Mouse (Mus musculus) intestine, embryonic 15.5 days (tissue): Measurements from ENCODE around the gene Ninj2. TPM values are rescaled to one million over a fixed set of nuclear protein-coding genes. Genes with fewer than 3 reads are reported as not detected.

Source experiments
- ATAC-seq: fragments of 200-750 bp; cut with Nextera tagmentation; 2 replicates; pipeline ENCODE4 v1.8.0; 2017; ENCODE audit warnings: moderate TSS enrichment, moderate library complexity
- H3K27ac ChIP-seq: fragments of 300-500 bp; sonication (generic); 2 replicates; pipeline ENCODE4 v1.5.1; 2015; ENCODE audit warnings: mild to moderate bottlenecking, inconsistent platforms
- H3K27me3 ChIP-seq: fragments of 300-500 bp; sonication (generic); replicated peaks from 2 replicates; pipeline ENCODE4 v1.6.1; 2015; ENCODE audit warnings: inconsistent platforms
- H3K36me3 ChIP-seq: fragments of 300-500 bp; sonication (generic); 2 replicates; pipeline ENCODE4 v1.6.1; 2015; ENCODE audit warnings: inconsistent platforms
- H3K4me1 ChIP-seq: fragments of 300-500 bp; sonication (generic); replicated peaks from 2 replicates; pipeline ENCODE4 v1.6.1; 2015; ENCODE audit warnings: inconsistent platforms
- H3K4me2 ChIP-seq: fragments of 300-500 bp; sonication (generic); replicated peaks from 2 replicates; pipeline ENCODE4 v1.6.1; 2015; ENCODE audit warnings: mild to moderate bottlenecking, inconsistent platforms
- H3K4me3 ChIP-seq: fragments of 300-500 bp; sonication (generic); replicated peaks from 2 replicates; pipeline ENCODE4 v1.5.1; 2015; ENCODE audit warnings: inconsistent platforms
- H3K9ac ChIP-seq: fragments of 300-500 bp; sonication (generic); 2 replicates; pipeline ENCODE4 v1.6.1; 2015; ENCODE audit warnings: inconsistent platforms
- H3K9me3 ChIP-seq: fragments of 300-500 bp; sonication (generic); 2 replicates; pipeline ENCODE4 v1.6.1; 2016; ENCODE audit warnings: inconsistent platforms
- WGBS: fragments of 180-500 bp; shearing (Covaris S2); methylation state at CpG from one replicate; pipeline ENCODE4 v1.1.7; 2015; 5-methylcytosine and 5-hydroxymethylcytosine counted together
- polyA plus RNA-seq: library from polyadenylated mRNA; unstranded; fragments of >200 nt; fragmentation: Nextera tagmentation; extraction: Ambion mirVana; gene quantifications from 2 replicates; pipeline ENCODE4 v1.2.1, GENCODE M21; 2015

Gene Ninj2
- polyA plus RNA-seq, 1 experiment from 2014 or later = not detected

- Histone ChIP-seq H3K9me3 (no peaks in the 10 kb centered on the region), H3K9ac (no peak overlapping the region), H3K4me3 (no peak overlapping the region), H3K27ac (0 out of 2 replicates have a peak overlapping the region, but pooled peaks have one; percentile 40), H3K4me1 (peaks cover 6% of the 10 kb centered on the region; the same call in 1 of the 2 replicates), H3K27me3 (no peaks in the 10 kb centered on the region), H3K4me2 (no peak overlapping the region), H3K36me3 (no peaks in the 10 kb centered on the region)
- peak; percentile 69 for ATAC-seq
- WGBS = 65% methylated on average over 6 of the region's 6 CpGs
Observed at GRCm38 (mm10) chr6:120232885-120233284, 139.7 kb downstream of the Ninj2 start.

GRCm38 (mm10) chr6:120235874-120236273, 142.7 kb downstream of the Ninj2 start:
- no peaks in the 10 kb centered on the region for H3K36me3 ChIP-seq
- no peak overlapping the region for H3K9ac ChIP-seq
- H3K4me1 ChIP-seq = peaks cover 13% of the 10 kb centered on the region
- 0 out of 2 replicates have a peak overlapping the region, but pooled peaks have one; percentile 3 for H3K4me2 ChIP-seq
- H3K27ac ChIP-seq = 0 out of 2 replicates have a peak overlapping the region, but pooled peaks have one; percentile 4
- no peaks in the 10 kb centered on the region for H3K9me3 ChIP-seq
- H3K4me3 ChIP-seq = no peak overlapping the region
- ATAC-seq = peak; percentile 76
- WGBS = 36% methylated on average over 7 of the region's 7 CpGs
- H3K27me3 ChIP-seq = no peaks in the 10 kb centered on the region

- H3K4me3 ChIP-seq = no peak overlapping the region
- H3K9me3 ChIP-seq = no peaks in the 10 kb centered on the region
- H3K36me3 ChIP-seq = no peaks in the 10 kb centered on the region
- H3K27ac ChIP-seq = 0 out of 2 replicates have a peak overlapping the region, but pooled peaks have one; percentile 44
- H3K4me1 ChIP-seq = peaks cover 10% of the 10 kb centered on the region; the same call in 1 of the 2 replicates
- WGBS = 64% methylated on average over 5 of the region's 5 CpGs
- 0 out of 2 replicates have a peak overlapping the region, but pooled peaks have one; percentile 6 for H3K4me2 ChIP-seq
- no peaks in the 10 kb centered on the region for H3K27me3 ChIP-seq
- no peak overlapping the region for H3K9ac ChIP-seq
- no peak; the same call in 1 of the 2 replicates for ATAC-seq
Observed at GRCm38 (mm10) chr6:120240461-120240860, 147.3 kb downstream of the Ninj2 start.

GRCm38 (mm10) chr6:120241453-120241852, 148.3 kb downstream of the Ninj2 start:
- WGBS = 82% methylated on average over 12 of the region's 12 CpGs
- no peak for ATAC-seq

GRCm38 (mm10) chr6:120242530-120242929, 149.4 kb downstream of the Ninj2 start:
- no peaks in the 10 kb centered on the region for H3K9me3 ChIP-seq
- WGBS = 61% methylated on average over 8 of the region's 8 CpGs
- ATAC-seq = no peak
- no peaks in the 10 kb centered on the region for H3K36me3 ChIP-seq
- no peak overlapping the region for H3K4me2 ChIP-seq
- H3K27ac ChIP-seq = no peak overlapping the region
- no peak overlapping the region for H3K4me3 ChIP-seq
- H3K9ac ChIP-seq = no peak overlapping the region
- H3K27me3 ChIP-seq = no peaks in the 10 kb centered on the region
- H3K4me1 ChIP-seq = peaks cover 7% of the 10 kb centered on the region; the same call in 1 of the 2 replicates

More at GRCm38 (mm10) chr6:120241453-120241852, 148.3 kb downstream of the Ninj2 start:
- no peak overlapping the region for H3K9ac ChIP-seq
- peaks cover 8% of the 10 kb centered on the region; the same call in 1 of the 2 replicates for H3K4me1 ChIP-seq
- no peaks in the 10 kb centered on the region for H3K9me3 ChIP-seq
- no peaks in the 10 kb centered on the region for H3K36me3 ChIP-seq
- no peak overlapping the region for H3K27ac ChIP-seq
- H3K4me2 ChIP-seq = no peak overlapping the region
- H3K4me3 ChIP-seq = no peak overlapping the region
- H3K27me3 ChIP-seq = no peaks in the 10 kb centered on the region

- Histone ChIP-seq H3K9me3 (no peaks in the 10 kb centered on the region), H3K27ac (no peak overlapping the region), H3K36me3 (no peaks in the 10 kb centered on the region), H3K4me2 (no peak overlapping the region), H3K4me1 (peaks cover 7% of the 10 kb centered on the region; the same call in 1 of the 2 replicates), H3K27me3 (no peaks in the 10 kb centered on the region), H3K9ac (no peak overlapping the region), H3K4me3 (no peak overlapping the region)
- WGBS = 70% methylated on average over 8 of the region's 8 CpGs
- ATAC-seq = no peak
Observed at GRCm38 (mm10) chr6:120243250-120243649, 150.1 kb downstream of the Ninj2 start.

GRCm38 (mm10) chr6:120246676-120247075, 153.5 kb downstream of the Ninj2 start:
- H3K9me3 ChIP-seq = no peaks in the 10 kb centered on the region
- 88% methylated on average over 5 of the region's 5 CpGs for WGBS
- no peaks in the 10 kb centered on the region for H3K4me1 ChIP-seq
- H3K4me3 ChIP-seq = no peak overlapping the region
- H3K36me3 ChIP-seq = no peaks in the 10 kb centered on the region
- no peak overlapping the region for H3K27ac ChIP-seq
- H3K4me2 ChIP-seq = no peak overlapping the region
- ATAC-seq = no peak
- H3K9ac ChIP-seq = no peak overlapping the region
- no peaks in the 10 kb centered on the region for H3K27me3 ChIP-seq

- ATAC-seq = no peak
- 71% methylated on average over 5 of the region's 5 CpGs for WGBS
- H3K4me3 ChIP-seq = no peak overlapping the region
- H3K27me3 ChIP-seq = no peaks in the 10 kb centered on the region
- H3K4me2 ChIP-seq = no peak overlapping the region
- no peaks in the 10 kb centered on the region for H3K36me3 ChIP-seq
- no peak overlapping the region for H3K27ac ChIP-seq
- H3K4me1 ChIP-seq = no peaks in the 10 kb centered on the region
- H3K9ac ChIP-seq = no peak overlapping the region
- no peaks in the 10 kb centered on the region for H3K9me3 ChIP-seq
Observed at GRCm38 (mm10) chr6:120249831-120250230, 156.7 kb downstream of the Ninj2 start.

Other genes starting within 250 kb of the Ninj2 start
- 13.7 and 14.4 TPM in 2 replicates for gene Erc1, start 245.2 kb upstream of the Ninj2 start, polyA plus RNA-seq
- 15.0 and 16.6 TPM in 2 replicates for gene Rad52, start 190.7 kb upstream of the Ninj2 start, polyA plus RNA-seq
- 39.5 and 42.6 TPM in 2 replicates for gene Wnk1, start 54.7 kb upstream of the Ninj2 start, polyA plus RNA-seq
- 0.40 TPM in 2 replicates for gene D330020A13Rik, start 201.0 kb downstream of the Ninj2 start, polyA plus RNA-seq
- 1.4 and 1.6 TPM in 2 replicates for gene B4galnt3, start 201.2 kb downstream of the Ninj2 start, polyA plus RNA-seq